Mouse (Mus musculus) neural tube, embryonic 11.5 days (tissue): ENCODE results near the gene Gucd1. TPM values are rescaled to one million over a fixed set of nuclear protein-coding genes. Genes with fewer than 3 reads are reported as not detected.
"Not testable (repeated sequence)": the region's sequence is repeated elsewhere in the genome, so short reads cannot be mapped to it uniquely, and the experiment has no call there.

Experiments
- ATAC-seq: fragments of 200-750 bp; cut with Nextera tagmentation; 2 replicates; pipeline ENCODE4 v1.8.0; 2017; ENCODE audit warnings: moderate number of reproducible peaks, mild to moderate bottlenecking, moderate TSS enrichment, moderate library complexity; ENCODE audit not compliant: insufficient read depth, low FRiP score, low TSS enrichment
- DNase-seq: peaks from one replicate; pipeline ENCODE4 v3.0.0-alpha.2; 2015; ENCODE audit warnings: low spot score
- H3K27ac ChIP-seq: fragments of 300-500 bp; sonication (generic); 2 replicates; pipeline ENCODE4 v1.5.1; 2014; ENCODE audit warnings: low read depth, mild to moderate bottlenecking, low read length
- H3K27me3 ChIP-seq: fragments of 300-500 bp; sonication (generic); 2 replicates; pipeline ENCODE4 v1.6.1; 2014; ENCODE audit warnings: mild to moderate bottlenecking, low read length, mixed read lengths; ENCODE audit not compliant: control insufficient read depth, insufficient read depth
- H3K36me3 ChIP-seq: fragments of 300-500 bp; sonication (generic); 2 replicates; pipeline ENCODE4 v1.6.1; 2014; ENCODE audit warnings: mild to moderate bottlenecking, low read length, moderate library complexity, mixed read lengths; ENCODE audit not compliant: control insufficient read depth, insufficient read depth
- H3K4me1 ChIP-seq: fragments of 300-500 bp; sonication (generic); 2 replicates; pipeline ENCODE4 v1.6.1; 2014; ENCODE audit warnings: low read length, mixed read lengths; ENCODE audit not compliant: control insufficient read depth, insufficient read depth
- H3K4me2 ChIP-seq: fragments of 300-500 bp; sonication (generic); 2 replicates; pipeline ENCODE4 v1.6.1; 2014; ENCODE audit warnings: low read depth, mild to moderate bottlenecking, moderate library complexity
- H3K4me3 ChIP-seq: fragments of 300-500 bp; sonication (generic); 2 replicates; pipeline ENCODE4 v1.5.1; 2014; ENCODE audit warnings: low read depth, low read length
- H3K9ac ChIP-seq: fragments of 300-500 bp; sonication (generic); 2 replicates; pipeline ENCODE4 v1.6.1; 2014; ENCODE audit warnings: mild to moderate bottlenecking, low read length
- H3K9me3 ChIP-seq: fragments of 300-500 bp; sonication (generic); 2 replicates; pipeline ENCODE4 v1.6.1; 2016; ENCODE audit warnings: low read length; ENCODE audit not compliant: control insufficient read depth
- WGBS: fragments of 180-500 bp; shearing (Covaris S2); extraction: QIAGEN DNeasy Blood & Tissue Kit; methylation state at CpG from one replicate; pipeline ENCODE4 v1.1.7; 2014; 5-methylcytosine and 5-hydroxymethylcytosine counted together
- polyA plus RNA-seq: library from polyadenylated mRNA; unstranded; fragments of >200 nt; fragmentation: Nextera tagmentation; extraction: Ambion mirVana; gene quantifications from 2 replicates; pipeline ENCODE4 v1.2.1, GENCODE M21; 2014

Gene Gucd1
- polyA plus RNA-seq, 1 experiment from 2014 or later: 33.2 TPM

DNA sequence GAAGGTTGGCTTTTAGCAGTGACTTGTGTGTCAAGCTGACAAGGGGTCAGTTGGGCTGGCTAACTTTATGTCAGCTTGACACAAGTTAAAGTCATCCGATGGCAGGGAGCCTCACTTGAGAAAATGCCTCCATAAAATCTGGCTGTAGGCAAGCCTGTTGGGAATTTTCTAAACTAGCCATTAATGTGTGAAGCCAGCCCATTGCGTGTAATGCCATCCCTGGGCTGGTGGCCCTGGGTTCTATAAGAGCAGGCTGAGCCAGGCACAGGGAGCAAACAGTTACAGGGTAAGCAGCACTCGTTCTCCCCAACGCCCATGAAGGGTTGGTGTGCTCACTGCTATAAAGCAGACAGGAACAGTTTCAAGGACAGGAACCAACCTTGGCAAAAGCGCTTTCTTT, 35.5 kb downstream of the Gucd1 start:
- H3K4me3 ChIP-seq: no peak overlapping the region
- DNase-seq (no peak), ATAC-seq (no peak)
- no peaks in the 10 kb centered on the region for H3K27me3 ChIP-seq
- 83% methylated on average over 5 of the region's 5 CpGs for WGBS
- no peaks in the 10 kb centered on the region for H3K4me1 ChIP-seq
- no peak overlapping the region for H3K9ac ChIP-seq
- H3K4me2 ChIP-seq: no peak overlapping the region
- no peak overlapping the region for H3K27ac ChIP-seq
- no peaks in the 10 kb centered on the region for H3K36me3 ChIP-seq
- H3K9me3 ChIP-seq: no peaks in the 10 kb centered on the region

DNA sequence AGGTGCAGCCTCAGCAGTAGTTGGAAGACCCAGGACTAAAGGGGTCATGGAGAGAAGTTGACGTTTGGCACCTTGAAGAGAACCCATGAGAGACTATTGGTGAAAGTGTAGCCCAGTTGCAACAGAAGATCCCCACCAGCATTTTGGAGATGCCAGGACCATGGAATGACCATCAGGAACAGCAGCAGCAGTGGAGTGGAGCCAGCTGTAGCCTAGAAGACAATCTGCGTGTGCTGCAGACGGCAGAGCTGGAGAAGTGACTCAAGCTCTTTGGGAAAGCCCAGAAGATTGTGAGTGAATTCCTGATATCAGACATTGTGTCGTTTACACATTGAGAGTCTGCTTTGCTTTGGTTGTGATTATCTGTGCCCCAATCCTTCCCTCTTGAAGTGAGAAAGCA, 36.1 kb downstream of the Gucd1 start:
- Histone ChIP-seq H3K4me2 (no peak overlapping the region), H3K27ac (no peak overlapping the region), H3K4me1 (no peaks in the 10 kb centered on the region), H3K4me3 (no peak overlapping the region), H3K9ac (no peak overlapping the region), H3K27me3 (no peaks in the 10 kb centered on the region), H3K36me3 (no peaks in the 10 kb centered on the region), H3K9me3 (no peaks in the 10 kb centered on the region)
- ATAC-seq (no peak), DNase-seq (no peak)
- 84% methylated on average over 4 of the region's 4 CpGs for WGBS

DNA sequence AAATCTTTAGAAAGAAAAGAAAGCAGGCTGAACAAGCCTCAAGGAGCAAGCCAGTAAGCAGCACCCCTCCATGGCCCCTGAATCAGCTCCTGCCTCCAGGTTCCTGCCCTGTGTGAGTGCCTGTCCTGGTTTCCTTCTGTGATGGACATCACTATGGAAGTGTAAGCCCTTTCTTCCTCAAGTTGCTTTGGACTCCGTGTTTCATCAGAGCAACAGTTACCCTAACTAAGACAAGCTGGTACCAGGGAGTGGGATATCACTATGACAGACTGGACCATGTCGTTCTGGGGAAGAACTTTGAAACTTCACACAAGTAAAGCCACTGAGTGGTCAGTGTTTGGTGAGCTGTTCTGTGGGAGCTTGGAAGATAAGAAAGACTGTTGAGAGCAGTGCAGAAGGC, 37.8 kb downstream of the Gucd1 start:
- WGBS: 80% methylated on average over 2 of the region's 2 CpGs
- Histone ChIP-seq H3K9ac (no peak overlapping the region), H3K4me3 (no peak overlapping the region), H3K36me3 (no peaks in the 10 kb centered on the region), H3K27ac (no peak overlapping the region), H3K4me2 (no peak overlapping the region), H3K4me1 (no peaks in the 10 kb centered on the region), H3K9me3 (no peaks in the 10 kb centered on the region), H3K27me3 (no peaks in the 10 kb centered on the region)
- ATAC-seq (no peak), DNase-seq (no peak)

DNA sequence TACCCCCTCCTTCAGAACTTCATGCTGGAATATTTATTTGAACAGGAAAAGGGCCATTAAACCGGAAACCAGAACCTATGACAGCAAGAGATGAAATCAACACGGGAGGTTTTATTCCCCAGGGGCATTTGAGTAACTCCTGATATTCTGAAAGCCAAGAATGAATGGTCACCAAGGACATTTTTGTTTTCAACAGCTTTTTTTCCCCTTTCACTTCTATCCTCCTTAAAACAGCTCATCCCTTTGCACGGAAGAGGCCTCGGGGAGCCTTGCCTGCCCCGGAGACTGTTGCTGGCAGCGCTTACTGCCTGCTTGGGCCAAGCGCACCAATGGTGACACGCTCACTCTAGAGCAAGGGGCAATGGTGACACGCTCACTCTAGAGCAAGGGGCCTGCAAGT, 40.7 kb downstream of the Gucd1 start:
- WGBS: 81% methylated on average over 9 of the region's 9 CpGs
- Histone ChIP-seq H3K36me3 (no peaks in the 10 kb centered on the region), H3K27me3 (no peaks in the 10 kb centered on the region), H3K4me2 (no peak overlapping the region), H3K9me3 (no peaks in the 10 kb centered on the region), H3K9ac (no peak overlapping the region), H3K27ac (no peak overlapping the region), H3K4me1 (no peaks in the 10 kb centered on the region), H3K4me3 (no peak overlapping the region)
- DNase-seq: no peak
- ATAC-seq: no peak

DNA sequence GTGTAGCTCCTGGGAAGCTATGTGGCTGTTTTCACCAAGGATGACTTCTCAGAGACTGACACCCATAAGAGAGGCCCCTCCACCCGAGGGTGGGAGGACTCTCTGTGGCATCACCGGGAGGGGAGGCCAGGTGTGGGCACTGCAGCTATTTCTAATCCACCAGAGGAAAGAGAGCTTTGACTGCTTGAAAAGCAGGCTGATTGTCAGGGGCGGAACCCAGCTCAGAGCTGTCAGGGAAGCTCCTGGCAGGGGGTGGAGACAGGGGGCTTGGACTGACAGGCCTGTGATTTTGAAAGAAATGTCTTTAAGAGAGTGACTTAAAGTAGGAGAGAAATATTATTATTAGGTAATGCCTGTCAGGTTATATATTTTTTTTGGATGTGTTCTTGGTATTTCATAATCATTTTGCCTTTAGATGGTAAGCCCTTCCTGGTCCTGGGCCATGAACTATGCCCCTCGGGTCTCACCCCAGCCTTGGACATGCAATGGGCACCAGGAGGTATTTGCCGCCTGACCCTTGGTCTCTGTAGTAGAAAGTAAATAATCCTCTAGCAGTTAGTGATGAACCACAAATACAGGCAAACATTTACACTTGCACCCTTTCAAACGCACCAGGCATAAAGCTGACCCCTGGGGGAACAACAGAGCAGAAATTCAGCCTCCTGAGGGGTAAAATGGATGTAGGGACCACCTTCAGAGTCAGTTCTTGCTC, 42.5 kb downstream of the Gucd1 start:
- WGBS: 25% methylated on average over 3 of the region's 6 CpGs
- not testable (repeated sequence) for H3K27ac ChIP-seq, H3K4me3 ChIP-seq, DNase-seq, H3K9me3 ChIP-seq, H3K36me3 ChIP-seq, ATAC-seq, H3K4me1 ChIP-seq, H3K27me3 ChIP-seq, H3K4me2 ChIP-seq, H3K9ac ChIP-seq

DNA sequence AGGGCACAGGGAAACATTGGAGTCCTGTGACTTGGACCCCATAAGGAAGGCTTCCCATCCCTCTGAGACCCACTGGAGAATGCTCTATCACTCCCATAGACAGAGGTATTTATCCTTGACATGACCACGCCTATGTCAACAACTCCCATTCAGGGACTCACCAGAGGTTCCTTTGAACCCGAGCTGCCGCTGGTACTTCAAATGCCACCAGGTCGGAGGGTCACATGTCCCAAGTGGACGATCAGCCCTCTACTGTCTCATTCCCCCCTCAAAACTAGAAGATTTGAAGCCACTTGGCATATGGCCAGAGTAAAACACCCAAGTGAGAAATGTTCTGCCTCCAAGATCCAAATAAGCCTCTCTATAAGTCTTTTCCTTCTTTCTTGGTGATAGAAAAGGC, 43.2 kb downstream of the Gucd1 start:
- H3K27me3 ChIP-seq: no peaks in the 10 kb centered on the region
- ATAC-seq (no peak), DNase-seq (no peak)
- H3K4me1 ChIP-seq: no peaks in the 10 kb centered on the region
- no peak overlapping the region for H3K9ac ChIP-seq
- no peak overlapping the region for H3K27ac ChIP-seq
- WGBS: 28% methylated on average over 5 of the region's 5 CpGs
- H3K36me3 ChIP-seq: no peaks in the 10 kb centered on the region
- no peak overlapping the region for H3K4me2 ChIP-seq
- H3K4me3 ChIP-seq: no peak overlapping the region
- no peaks in the 10 kb centered on the region for H3K9me3 ChIP-seq

DNA sequence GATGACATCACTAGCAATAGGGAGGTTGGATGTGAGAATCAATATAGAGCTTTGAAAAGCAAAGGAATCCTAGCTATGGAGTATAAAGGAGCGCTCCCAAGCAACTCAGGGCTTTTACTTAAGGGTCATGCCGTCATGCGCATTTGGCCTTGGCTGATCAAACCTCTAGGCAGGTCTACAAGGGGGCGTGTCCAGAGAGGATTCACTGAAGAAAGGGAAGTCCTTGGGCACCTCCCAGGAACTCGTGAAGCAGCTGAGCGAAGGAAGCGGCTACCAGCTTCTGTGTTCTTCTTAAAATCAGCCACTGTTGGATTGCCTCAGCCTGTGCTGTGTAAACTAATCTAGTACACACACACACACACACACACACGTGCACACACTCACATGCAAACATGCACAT, 44.4 kb downstream of the Gucd1 start:
- H3K4me3 ChIP-seq: no peak overlapping the region
- no peak for DNase-seq
- H3K27ac ChIP-seq: no peak overlapping the region
- WGBS: 76% methylated on average over 8 of the region's 8 CpGs
- H3K4me1 ChIP-seq: no peaks in the 10 kb centered on the region
- no peaks in the 10 kb centered on the region for H3K27me3 ChIP-seq
- no peak overlapping the region for H3K9ac ChIP-seq
- no peaks in the 10 kb centered on the region for H3K36me3 ChIP-seq
- ATAC-seq: no peak
- H3K9me3 ChIP-seq: no peaks in the 10 kb centered on the region
- H3K4me2 ChIP-seq: no peak overlapping the region

DNA sequence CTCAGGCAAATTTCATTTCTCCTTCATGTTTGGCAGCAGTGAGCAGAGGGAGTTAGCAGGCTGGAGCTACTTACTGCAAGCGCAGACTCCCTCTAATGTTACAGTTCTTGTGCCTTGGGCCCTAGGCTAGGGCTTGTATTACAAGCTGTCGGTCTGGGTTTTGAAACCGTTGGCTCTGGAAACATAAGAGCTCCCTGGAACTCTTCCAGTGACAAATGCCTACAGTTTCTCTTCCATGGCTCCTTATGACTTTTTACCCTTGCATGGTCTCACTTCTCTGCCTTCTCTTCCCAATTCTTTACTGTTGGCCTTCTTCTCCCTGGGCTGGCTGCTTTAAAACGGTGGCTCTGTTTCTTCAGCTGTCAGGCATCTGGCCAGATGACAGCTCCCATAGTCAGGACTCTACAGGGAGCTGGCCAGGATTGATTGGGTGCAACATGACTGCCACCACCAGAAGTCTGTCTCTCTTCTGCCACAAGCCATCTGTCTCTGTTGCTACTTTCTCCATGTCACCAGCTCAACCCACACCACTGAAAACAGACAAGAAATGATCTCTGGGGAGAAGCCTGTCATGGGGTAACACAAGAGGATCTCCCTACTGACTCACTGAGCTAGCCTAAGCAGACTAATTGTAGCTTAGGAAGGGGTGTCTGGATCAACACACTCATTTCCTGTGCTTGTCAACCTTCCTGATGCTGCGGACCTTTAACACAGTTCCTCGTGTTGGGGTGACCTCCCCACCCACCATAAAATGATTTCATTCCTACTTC, 51.8 kb downstream of the Gucd1 start:
- no peaks in the 10 kb centered on the region for H3K27me3 ChIP-seq
- H3K4me1 ChIP-seq: no peaks in the 10 kb centered on the region
- WGBS: 62% methylated on average over 6 of the region's 6 CpGs
- H3K27ac ChIP-seq: no peak overlapping the region
- DNase-seq (no peak), ATAC-seq (no peak)
- H3K36me3 ChIP-seq: no peaks in the 10 kb centered on the region
- no peak overlapping the region for H3K9ac ChIP-seq
- no peak overlapping the region for H3K4me3 ChIP-seq
- no peaks in the 10 kb centered on the region for H3K9me3 ChIP-seq
- no peak overlapping the region for H3K4me2 ChIP-seq

DNA sequence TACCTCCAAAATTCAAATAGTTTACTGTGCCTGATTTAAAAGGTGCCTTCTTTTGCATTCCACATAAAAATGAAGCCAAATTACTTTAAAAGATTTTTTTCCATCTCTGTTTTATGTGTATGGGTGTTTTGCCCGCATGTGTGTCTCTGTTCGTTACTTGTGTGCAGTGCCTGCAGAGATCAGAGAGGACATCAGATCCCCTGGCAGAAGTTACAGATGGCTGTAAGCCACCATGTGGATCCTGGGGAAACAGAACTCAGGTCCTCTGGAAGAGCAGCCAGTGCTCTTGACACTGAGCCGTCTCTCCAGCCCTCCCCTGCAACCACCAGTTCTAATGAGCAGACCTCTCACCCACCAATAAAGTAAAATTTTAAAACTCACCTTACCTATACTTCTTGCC, 55.0 kb downstream of the Gucd1 start:
- no peak overlapping the region for H3K4me3 ChIP-seq
- no peaks in the 10 kb centered on the region for H3K27me3 ChIP-seq
- DNase-seq: no peak
- H3K9me3 ChIP-seq: no peaks in the 10 kb centered on the region
- no peaks in the 10 kb centered on the region for H3K36me3 ChIP-seq
- no peak overlapping the region for H3K9ac ChIP-seq
- H3K4me1 ChIP-seq: no peaks in the 10 kb centered on the region
- 77% methylated on average over 3 of the region's 3 CpGs for WGBS
- no peak overlapping the region for H3K27ac ChIP-seq
- ATAC-seq: no peak
- no peak overlapping the region for H3K4me2 ChIP-seq
